Mouse (Mus musculus): ENCODE data around the gene Cars. TPM values are rescaled to one million over a fixed set of nuclear protein-coding genes. Genes with fewer than 3 reads are reported as not detected.

Cars gene
- total and polyA plus RNA-seq, 3 experiments, result 40.8 to 73.5 TPM; not detected in 1

DNA sequence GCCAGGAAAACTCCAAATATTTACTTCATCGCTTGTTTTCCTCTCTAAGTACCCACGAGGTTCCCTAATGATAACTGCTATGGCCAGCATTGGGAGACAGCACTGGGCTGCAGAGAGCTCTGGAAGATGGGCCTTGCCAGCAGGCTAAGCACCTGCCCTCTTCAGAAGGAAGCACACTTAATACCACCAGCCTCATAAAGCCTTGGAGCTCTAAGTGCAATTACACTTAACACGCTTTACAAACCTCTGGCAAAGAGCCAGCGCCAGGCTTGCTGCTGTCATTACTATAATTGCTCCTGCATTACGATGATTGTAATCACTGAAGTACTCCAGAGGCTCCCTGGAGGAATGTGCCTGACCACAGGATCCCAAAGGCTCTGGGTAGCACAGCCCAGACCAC, 5.0 kb downstream of the Cars start:
- peaks cover 39% of the 10 kb centered on the region for H3K79me2 ChIP-seq (ENCODE audit: control insufficient read depth, insufficient read depth, low read length, poor library complexity)
- no peaks in the 10 kb centered on the region for H3K27me3 ChIP-seq (ENCODE audit: control insufficient read depth in 1 of 2, insufficient read depth in 2 of 2, low read length in 2 of 2)
- H3K9ac ChIP-seq (ENCODE audit: control insufficient read depth, low read depth, low read length, poor library complexity, severe bottlenecking), result no peak overlapping the region
- DNase-seq (ENCODE audit: low read depth, low spot score), result no peak
- no peak overlapping the region for H3K27ac ChIP-seq (ENCODE audit: control insufficient read depth, low read depth, low read length)
- H3K4me1 ChIP-seq (ENCODE audit: control insufficient read depth in 1 of 2, insufficient read depth in 2 of 2, low read length in 2 of 2), result peaks cover 0 to 11% of the 10 kb centered on the region in 2 experiments; a peak in 3 of 4 replicates
- peaks cover 7 to 14% of the 10 kb centered on the region in 2 experiments for H3K36me3 ChIP-seq (ENCODE audit: control insufficient read depth in 1 of 2, insufficient read depth in 2 of 2, low read length in 2 of 2)
- no peak overlapping the region for H3K4me3 ChIP-seq (ENCODE audit: control insufficient read depth in 1 of 2, insufficient read depth in 1 of 2, low read depth in 2 of 2, low read length in 2 of 2)
- TF ChIP-seq BHLHE40 (IDR thresholded peaks at IDR 0.05; ENCODE audit: borderline replicate concordance, low read depth, low read length) (no peak), E2F4 (IDR thresholded peaks at IDR 0.05; ENCODE audit: borderline replicate concordance, low read depth, low read length) (no peak), POLR2A (IDR thresholded peaks at IDR 0.05; ENCODE audit: control insufficient read depth in 1 of 2, insufficient read depth in 1 of 2, low read depth in 1 of 2, low read length in 2 of 2, poor library complexity in 1 of 2) (no peak), ELF1 (IDR thresholded peaks at IDR 0.05; ENCODE audit: low read depth, low read length) (no peak), SMC3 (IDR thresholded peaks at IDR 0.05; ENCODE audit: low read depth, low read length) (no peak), USF2 (IDR thresholded peaks at IDR 0.05; ENCODE audit: borderline replicate concordance in 1 of 2, insufficient read depth in 1 of 2, low read depth in 1 of 2, low read length in 2 of 2) (no peak)
- H3K9me3 ChIP-seq (replicated peaks; ENCODE audit: insufficient read depth, low read length), result no peaks in the 10 kb centered on the region

DNA sequence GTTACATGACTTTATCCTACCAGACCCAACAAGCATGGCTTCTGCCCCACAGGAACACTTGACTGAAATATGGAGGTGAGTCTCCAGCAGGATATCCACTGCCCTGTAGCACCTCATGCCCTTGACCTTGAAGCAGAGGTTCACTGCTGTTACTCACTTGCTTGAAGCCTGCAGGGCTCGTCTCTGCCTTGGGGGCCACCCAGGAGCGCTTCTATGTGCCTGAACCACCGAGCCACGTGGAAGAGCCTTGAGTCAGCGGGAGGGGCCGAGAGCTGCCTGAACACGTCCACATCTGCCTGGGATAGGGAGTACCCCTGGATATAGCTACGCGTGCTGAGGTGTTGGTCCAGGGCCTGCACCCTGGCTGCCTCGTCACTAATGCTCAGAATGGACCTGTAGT, 7.6 kb downstream of the Cars start:
- H3K36me3 ChIP-seq (ENCODE audit: control insufficient read depth in 1 of 2, insufficient read depth in 2 of 2, low read length in 2 of 2), result peaks cover 0 to 3% of the 10 kb centered on the region in 2 experiments; a peak in 1 of 4 replicates
- TF ChIP-seq NRF1 (IDR thresholded peaks at IDR 0.05; ENCODE audit: insufficient read depth, low read depth, low read length, poor library complexity, severe bottlenecking) (no peak), ELF1 (IDR thresholded peaks at IDR 0.05; ENCODE audit: low read depth, low read length) (no peak), MAZ (IDR thresholded peaks at IDR 0.05; ENCODE audit: low read depth, low read length) (no peak), POLR2A (IDR thresholded peaks at IDR 0.05; ENCODE audit: control insufficient read depth in 1 of 2, insufficient read depth in 1 of 2, low read depth in 1 of 2, low read length in 2 of 2, poor library complexity in 1 of 2) (no peak), RCOR1 (IDR thresholded peaks at IDR 0.05; ENCODE audit: low read depth, low read length) (no peak), USF2 (IDR thresholded peaks at IDR 0.05; ENCODE audit: borderline replicate concordance in 1 of 2, insufficient read depth in 1 of 2, low read depth in 1 of 2, low read length in 2 of 2) (no peak), SIN3A (IDR thresholded peaks at IDR 0.05; ENCODE audit: low read length) (no peak), USF1 (IDR thresholded peaks at IDR 0.05; ENCODE audit: low read depth, low read length) (no peak), CTCF (IDR thresholded peaks at IDR 0.05 in 2 of 3, conservative IDR thresholded peaks at IDR 0.05 in 1 of 3; ENCODE audit: control insufficient read depth in 1 of 3, insufficient read depth in 1 of 3, low read depth in 2 of 3, low read length in 3 of 3, poor library complexity in 1 of 3, severe bottlenecking in 1 of 3) (no peak), UBTF (IDR thresholded peaks at IDR 0.05; ENCODE audit: borderline replicate concordance, insufficient read depth, low read depth, low read length) (no peak), EP300 (IDR thresholded peaks at IDR 0.05; ENCODE audit: low read depth in 1 of 2, low read length in 2 of 2) (no peak), MAX (IDR thresholded peaks at IDR 0.05; ENCODE audit: low read length) (no peak), MYB (IDR thresholded peaks at IDR 0.05; ENCODE audit: low read depth, low read length) (no peak), MAFK (IDR thresholded peaks at IDR 0.05; ENCODE audit: borderline replicate concordance, low read depth, low read length) (no peak), HCFC1 (IDR thresholded peaks at IDR 0.05; ENCODE audit: low read depth, low read length) (no peak), RAD21 (IDR thresholded peaks at IDR 0.05; ENCODE audit: low read depth, low read length) (no peak), POLR2AphosphoS5 (IDR thresholded peaks at IDR 0.05; ENCODE audit: borderline replicate concordance, low read depth, low read length) (no peak), GABPA (IDR thresholded peaks at IDR 0.05; ENCODE audit: low read depth, low read length) (no peak), GATA1 (IDR thresholded peaks at IDR 0.05; ENCODE audit: low read depth, low read length) (no peak), SMC3 (IDR thresholded peaks at IDR 0.05; ENCODE audit: low read depth, low read length) (no peak)
- no peaks in the 10 kb centered on the region for H3K27me3 ChIP-seq (ENCODE audit: control insufficient read depth in 1 of 2, insufficient read depth in 2 of 2, low read length in 2 of 2)
- peaks cover 16% of the 10 kb centered on the region for H3K79me2 ChIP-seq (ENCODE audit: control insufficient read depth, insufficient read depth, low read length, poor library complexity)
- H3K27ac ChIP-seq (ENCODE audit: control insufficient read depth, low read depth, low read length), result no peak overlapping the region
- DNase-seq (ENCODE audit: low read depth, low spot score), result no peak
- no peaks in the 10 kb centered on the region for H3K4me1 ChIP-seq (ENCODE audit: control insufficient read depth in 1 of 2, insufficient read depth in 2 of 2, low read length in 2 of 2)
- no peaks in the 10 kb centered on the region for H3K9me3 ChIP-seq (replicated peaks; ENCODE audit: insufficient read depth, low read length)
- H3K9ac ChIP-seq (ENCODE audit: control insufficient read depth, low read depth, low read length, poor library complexity, severe bottlenecking), result no peak overlapping the region
- H3K4me3 ChIP-seq (ENCODE audit: control insufficient read depth in 1 of 2, insufficient read depth in 1 of 2, low read depth in 2 of 2, low read length in 2 of 2), result no peak overlapping the region
